Mouse (Mus musculus) urinary bladder, postnatal 36 days (tissue): ENCODE measurements around the gene D430019H16Rik.

Source experiments
- DNase-seq, 2 experiments: peaks; one replicate each; pipeline ENCODE4 v3.0.0; 2022; ENCODE audit warnings: low spot score in 2 of 2, mixed read lengths in 1 of 2

Gene D430019H16Rik

GRCm38 (mm10) chr12:105490227-105490626 lies 36.6 kb downstream of the D430019H16Rik start:
- no peak for DNase-seq

- no peak for DNase-seq
Observed at GRCm38 (mm10) chr12:105490794-105491193, 37.1 kb downstream of the D430019H16Rik start.

GRCm38 (mm10) chr12:105494796-105495195 lies 41.1 kb downstream of the D430019H16Rik start:
- DNase-seq = no peak

GRCm38 (mm10) chr12:105497894-105498293 lies 44.2 kb downstream of the D430019H16Rik start:
- peak; percentile 73 to 75 for DNase-seq

- no peak for DNase-seq
Observed at GRCm38 (mm10) chr12:105498423-105498822, 44.8 kb downstream of the D430019H16Rik start.

- DNase-seq = no peak
Observed at GRCm38 (mm10) chr12:105498842-105499241, 45.2 kb downstream of the D430019H16Rik start.

GRCm38 (mm10) chr12:105500940-105501339 lies 47.3 kb downstream of the D430019H16Rik start:
- DNase-seq = no peak

- no peak for DNase-seq
Observed at GRCm38 (mm10) chr12:105504736-105505135, 51.1 kb downstream of the D430019H16Rik start.

- no peak for DNase-seq
Observed at GRCm38 (mm10) chr12:105511109-105511508, 57.5 kb downstream of the D430019H16Rik start.

GRCm38 (mm10) chr12:105511671-105512502 lies 58.2 kb downstream of the D430019H16Rik start:
- DNase-seq = no peak

- no peak for DNase-seq
Observed at GRCm38 (mm10) chr12:105514111-105514510, 60.5 kb downstream of the D430019H16Rik start.

- peak in 1 of 2 experiments; percentile 23 for DNase-seq
Observed at GRCm38 (mm10) chr12:105517026-105517675, 63.5 kb downstream of the D430019H16Rik start.

- no peak for DNase-seq
Observed at GRCm38 (mm10) chr12:105519851-105520250, 66.2 kb downstream of the D430019H16Rik start.

- no peak for DNase-seq
Observed at GRCm38 (mm10) chr12:105521170-105521762, 67.6 kb downstream of the D430019H16Rik start.

GRCm38 (mm10) chr12:105523737-105524136 lies 70.1 kb downstream of the D430019H16Rik start:
- no peak for DNase-seq

- no peak for DNase-seq
Observed at GRCm38 (mm10) chr12:105526186-105526585, 72.5 kb downstream of the D430019H16Rik start.

GRCm38 (mm10) chr12:105526829-105527228 lies 73.2 kb downstream of the D430019H16Rik start:
- DNase-seq = peak in 1 of 2 experiments; percentile 52

- no peak for DNase-seq
Observed at GRCm38 (mm10) chr12:105529545-105529944, 75.9 kb downstream of the D430019H16Rik start.

GRCm38 (mm10) chr12:105531724-105532371 lies 78.2 kb downstream of the D430019H16Rik start:
- DNase-seq = no peak

GRCm38 (mm10) chr12:105534842-105535241 lies 81.2 kb downstream of the D430019H16Rik start:
- DNase-seq = no peak

GRCm38 (mm10) chr12:105535968-105536760 lies 82.5 kb downstream of the D430019H16Rik start:
- no peak for DNase-seq
